Mouse (Mus musculus): ENCODE measurements around the gene Prdx4. TPM values are rescaled to one million over a fixed set of nuclear protein-coding genes. Genes with fewer than 3 reads are reported as not detected.
"Not testable (repeated sequence)": the region's sequence is repeated elsewhere in the genome, so short reads cannot be mapped to it uniquely, and the experiment has no call there.

Gene Prdx4
- 203 and 217 TPM in 2 replicates for polyA plus RNA-seq (2015; fragmentation: Nextera tagmentation; extraction: Ambion mirVana)

GRCm38 (mm10) chrX:155340654-155341053 lies at the start of gene Prdx4:
TSS of gene Prdx4 (minus strand) at chrX:155340754.
- Histone ChIP-seq H3K4me1 (ENCODE audit: control insufficient read depth, insufficient read depth, low read length) (no peaks in the 10 kb centered on the region), H3K9me3 (replicated peaks; ENCODE audit: control insufficient read depth, low read length) (no peaks in the 10 kb centered on the region), H3K9ac (ENCODE audit: low read length) (no peak within 1 kb of the TSS), H3K36me3 (ENCODE audit: control insufficient read depth, insufficient read depth) (no peaks in the 10 kb centered on the region), H3K4me2 (ENCODE audit: low read depth, low read length) (no peak within 1 kb of the TSS), H3K4me3 (ENCODE audit: low read length) (no peak within 1 kb of the TSS), H3K27ac (ENCODE audit: low read length) (no peak within 1 kb of the TSS), H3K27me3 (ENCODE audit: control insufficient read depth, insufficient read depth, low read length) (no peaks in the 10 kb centered on the region)
- no peak for ATAC-seq (replicated peaks; ENCODE audit: extremely low read depth, insufficient read depth, low FRiP score)

GRCm38 (mm10) chrX:155376538-155376937 lies 36.0 kb upstream of the Prdx4 start:
- no peak overlapping the region for H3K9ac ChIP-seq (ENCODE audit: low read length)
- no peak overlapping the region for H3K27ac ChIP-seq (ENCODE audit: low read length)
- H3K27me3 ChIP-seq (ENCODE audit: control insufficient read depth, insufficient read depth, low read length), result no peaks in the 10 kb centered on the region
- no peaks in the 10 kb centered on the region for H3K4me1 ChIP-seq (ENCODE audit: control insufficient read depth, insufficient read depth, low read length)
- no peaks in the 10 kb centered on the region for H3K9me3 ChIP-seq (replicated peaks; ENCODE audit: control insufficient read depth, low read length)
- H3K4me2 ChIP-seq (ENCODE audit: low read depth, low read length), result no peak overlapping the region
- ATAC-seq (replicated peaks; ENCODE audit: extremely low read depth, insufficient read depth, low FRiP score), result no peak
- 18% methylated on average over 2 of the region's 2 CpGs for whole genome bisulfite sequencing
- H3K4me3 ChIP-seq (ENCODE audit: low read length), result no peak overlapping the region
- H3K36me3 ChIP-seq (ENCODE audit: control insufficient read depth, insufficient read depth), result no peaks in the 10 kb centered on the region

- Histone ChIP-seq H3K4me1 (ENCODE audit: control insufficient read depth, insufficient read depth, low read length) (no peaks in the 10 kb centered on the region), H3K27ac (ENCODE audit: low read length) (no peak overlapping the region), H3K4me3 (ENCODE audit: low read length) (no peak overlapping the region), H3K36me3 (ENCODE audit: control insufficient read depth, insufficient read depth) (no peaks in the 10 kb centered on the region), H3K27me3 (ENCODE audit: control insufficient read depth, insufficient read depth, low read length) (no peaks in the 10 kb centered on the region), H3K9me3 (replicated peaks; ENCODE audit: control insufficient read depth, low read length) (no peaks in the 10 kb centered on the region), H3K4me2 (ENCODE audit: low read depth, low read length) (no peak overlapping the region), H3K9ac (ENCODE audit: low read length) (no peak overlapping the region)
- ATAC-seq (replicated peaks; ENCODE audit: extremely low read depth, insufficient read depth, low FRiP score), result no peak
- 24% methylated on average over 1 of the region's 1 CpGs for WGBS
Measured at GRCm38 (mm10) chrX:155375458-155375857, 34.9 kb upstream of the Prdx4 start.

- H3K27ac ChIP-seq (ENCODE audit: low read length); ATAC-seq (replicated peaks; ENCODE audit: extremely low read depth, insufficient read depth, low FRiP score); H3K4me3 ChIP-seq (ENCODE audit: low read length); H3K9ac ChIP-seq (ENCODE audit: low read length); H3K36me3 ChIP-seq (ENCODE audit: control insufficient read depth, insufficient read depth); H3K27me3 ChIP-seq (ENCODE audit: control insufficient read depth, insufficient read depth, low read length); H3K9me3 ChIP-seq (replicated peaks; ENCODE audit: control insufficient read depth, low read length); H3K4me1 ChIP-seq (ENCODE audit: control insufficient read depth, insufficient read depth, low read length); H3K4me2 ChIP-seq (ENCODE audit: low read depth, low read length): not testable (repeated sequence)
- 39% methylated on average over 3 of the region's 3 CpGs for WGBS
Measured at GRCm38 (mm10) chrX:155370110-155370509, 29.6 kb upstream of the Prdx4 start.

GRCm38 (mm10) chrX:155365095-155365494 lies 24.5 kb upstream of the Prdx4 start:
- Histone ChIP-seq H3K9me3 (replicated peaks; ENCODE audit: control insufficient read depth, low read length) (no peaks in the 10 kb centered on the region), H3K27me3 (ENCODE audit: control insufficient read depth, insufficient read depth, low read length) (no peaks in the 10 kb centered on the region), H3K9ac (ENCODE audit: low read length) (no peak overlapping the region), H3K4me3 (ENCODE audit: low read length) (no peak overlapping the region), H3K36me3 (ENCODE audit: control insufficient read depth, insufficient read depth) (no peaks in the 10 kb centered on the region), H3K4me1 (ENCODE audit: control insufficient read depth, insufficient read depth, low read length) (no peaks in the 10 kb centered on the region), H3K27ac (ENCODE audit: low read length) (no peak overlapping the region), H3K4me2 (ENCODE audit: low read depth, low read length) (no peak overlapping the region)
- WGBS, result 33% methylated on average over 2 of the region's 2 CpGs
- ATAC-seq (replicated peaks; ENCODE audit: extremely low read depth, insufficient read depth, low FRiP score), result no peak

- H3K9me3 ChIP-seq (replicated peaks; ENCODE audit: control insufficient read depth, low read length), result no peaks in the 10 kb centered on the region
- H3K4me3 ChIP-seq (ENCODE audit: low read length), result no peak overlapping the region
- H3K36me3 ChIP-seq (ENCODE audit: control insufficient read depth, insufficient read depth), result no peaks in the 10 kb centered on the region
- no peaks in the 10 kb centered on the region for H3K27me3 ChIP-seq (ENCODE audit: control insufficient read depth, insufficient read depth, low read length)
- no peak overlapping the region for H3K4me2 ChIP-seq (ENCODE audit: low read depth, low read length)
- no peak overlapping the region for H3K27ac ChIP-seq (ENCODE audit: low read length)
- 79% methylated on average over 2 of the region's 2 CpGs for WGBS
- no peak overlapping the region for H3K9ac ChIP-seq (ENCODE audit: low read length)
- no peaks in the 10 kb centered on the region for H3K4me1 ChIP-seq (ENCODE audit: control insufficient read depth, insufficient read depth, low read length)
- ATAC-seq (replicated peaks; ENCODE audit: extremely low read depth, insufficient read depth, low FRiP score), result no peak
Measured at GRCm38 (mm10) chrX:155346249-155346648, 5.7 kb upstream of the Prdx4 start.

- H3K4me2 ChIP-seq (ENCODE audit: low read depth, low read length), result peak overlapping the region; percentile 58
- no peaks in the 10 kb centered on the region for H3K27me3 ChIP-seq (ENCODE audit: control insufficient read depth, insufficient read depth, low read length)
- H3K4me1 ChIP-seq (ENCODE audit: control insufficient read depth, insufficient read depth, low read length), result no peaks in the 10 kb centered on the region
- H3K4me3 ChIP-seq (ENCODE audit: low read length), result peak overlapping the region; percentile 63
- WGBS, result 12% methylated on average over 49 of the region's 49 CpGs
- H3K36me3 ChIP-seq (ENCODE audit: control insufficient read depth, insufficient read depth), result no peaks in the 10 kb centered on the region
- peak overlapping the region; percentile 74 for H3K9ac ChIP-seq (ENCODE audit: low read length)
- no peaks in the 10 kb centered on the region for H3K9me3 ChIP-seq (replicated peaks; ENCODE audit: control insufficient read depth, low read length)
- peak overlapping the region; percentile 74 for H3K27ac ChIP-seq (ENCODE audit: low read length)
- ATAC-seq (replicated peaks; ENCODE audit: extremely low read depth, insufficient read depth, low FRiP score), result peak; percentile 97
Measured at GRCm38 (mm10) chrX:155337905-155338721, 2.4 kb downstream of the Prdx4 start.

- H3K36me3 ChIP-seq (ENCODE audit: control insufficient read depth, insufficient read depth), result no peaks in the 10 kb centered on the region
- no peaks in the 10 kb centered on the region for H3K27me3 ChIP-seq (ENCODE audit: control insufficient read depth, insufficient read depth, low read length)
- H3K9me3 ChIP-seq (replicated peaks; ENCODE audit: control insufficient read depth, low read length), result no peaks in the 10 kb centered on the region
- H3K27ac ChIP-seq (ENCODE audit: low read length), result peak overlapping the region; percentile 72
- peak overlapping the region; percentile 63 for H3K4me3 ChIP-seq (ENCODE audit: low read length)
- ATAC-seq (replicated peaks; ENCODE audit: extremely low read depth, insufficient read depth, low FRiP score), result no peak
- H3K4me1 ChIP-seq (ENCODE audit: control insufficient read depth, insufficient read depth, low read length), result no peaks in the 10 kb centered on the region
- H3K9ac ChIP-seq (ENCODE audit: low read length), result peak overlapping the region; percentile 74
- peak overlapping the region; percentile 58 for H3K4me2 ChIP-seq (ENCODE audit: low read depth, low read length)
- WGBS, result 24% methylated on average over 7 of the region's 7 CpGs
Measured at GRCm38 (mm10) chrX:155337567-155337904, 3.0 kb downstream of the Prdx4 start.

GRCm38 (mm10) chrX:155318005-155318404 lies 22.5 kb downstream of the Prdx4 start:
- ATAC-seq (replicated peaks; ENCODE audit: extremely low read depth, insufficient read depth, low FRiP score), result no peak
- 50% methylated on average over 4 of the region's 4 CpGs for WGBS

More at GRCm38 (mm10) chrX:155318005-155318404, 22.5 kb downstream of the Prdx4 start:
- Histone ChIP-seq H3K4me3 (ENCODE audit: low read length) (no peak overlapping the region), H3K4me1 (ENCODE audit: control insufficient read depth, insufficient read depth, low read length) (no peaks in the 10 kb centered on the region), H3K9me3 (replicated peaks; ENCODE audit: control insufficient read depth, low read length) (no peaks in the 10 kb centered on the region), H3K9ac (ENCODE audit: low read length) (no peak overlapping the region), H3K27me3 (ENCODE audit: control insufficient read depth, insufficient read depth, low read length) (no peaks in the 10 kb centered on the region), H3K4me2 (ENCODE audit: low read depth, low read length) (no peak overlapping the region), H3K27ac (ENCODE audit: low read length) (no peak overlapping the region), H3K36me3 (ENCODE audit: control insufficient read depth, insufficient read depth) (no peaks in the 10 kb centered on the region)
